30 mouse cellular contexts compared by ENCODE assay signal in the genomic region with DNA sequence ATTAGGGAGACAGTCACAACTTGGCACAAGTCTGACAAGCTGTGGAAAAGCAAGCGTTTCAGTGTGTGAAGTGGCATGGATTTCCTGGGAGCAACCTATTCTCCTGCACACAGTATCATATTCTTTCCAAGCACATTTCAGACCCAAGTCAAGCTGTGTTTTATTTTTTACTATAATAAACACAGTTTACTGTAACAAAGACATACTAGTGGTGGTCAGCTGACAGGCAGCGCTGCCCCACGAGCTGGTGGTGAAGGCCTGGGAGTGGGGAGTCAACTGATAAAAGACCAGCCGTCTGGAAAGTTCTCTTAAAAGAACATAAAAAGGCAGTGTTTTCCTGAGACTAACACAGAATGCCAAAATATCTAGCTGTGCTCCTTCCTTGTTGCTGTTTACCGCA. TPM values are rescaled to one million over a fixed set of nuclear protein-coding genes. Genes with fewer than 3 reads are reported as not detected.
DNase-seq lines count a peak whose midpoint lies in the region; ATAC-seq lines count a peak whose summit lies in the region.
"Had no signal": no experiment of that assay in that cellular context is flagged by ENCODE, and none has a peak within 500 bp of the region (broad histone marks: within the 10 kb centered on the region; RNA-seq: fewer than 3 reads in every experiment).

No protein-coding gene starts in this region.

- H3K36me3 ChIP-seq in hindbrain, embryonic 13.5 days, result no peaks in the 10 kb centered on the region
- H3K36me3 ChIP-seq in hindbrain, embryonic 12.5 days, result no peaks in the 10 kb centered on the region
- H3K36me3 ChIP-seq in neural tube, embryonic 15.5 days, result no peaks in the 10 kb centered on the region
- H3K36me3 ChIP-seq: embryonic facial prominence, embryonic 12.5 days; embryonic facial prominence, embryonic 15.5 days; heart, embryonic 10.5 days; heart, embryonic 13.5 days had no signal

- H3K27ac ChIP-seq in hindbrain, embryonic 13.5 days, result no peak overlapping the region
- no peak overlapping the region for H3K27ac ChIP-seq in hindbrain, embryonic 12.5 days
- H3K27ac ChIP-seq in neural tube, embryonic 15.5 days (replicated peaks), result no peak overlapping the region
- H3K27ac ChIP-seq: embryonic facial prominence, embryonic 12.5 days; embryonic facial prominence, embryonic 15.5 days; forebrain, embryonic 13.5 days; heart, adult 2 months; heart, embryonic 10.5 days; heart, embryonic 13.5 days had no signal

- no peak overlapping the region for H3K9ac ChIP-seq in hindbrain, embryonic 13.5 days
- no peak overlapping the region for H3K9ac ChIP-seq in hindbrain, embryonic 12.5 days
- no peak overlapping the region for H3K9ac ChIP-seq in neural tube, embryonic 15.5 days (replicated peaks)
- H3K9ac ChIP-seq: embryonic facial prominence, embryonic 12.5 days; embryonic facial prominence, embryonic 15.5 days; forebrain, embryonic 13.5 days; heart, embryonic 13.5 days had no signal

- H3K4me1 ChIP-seq in hindbrain, embryonic 13.5 days (replicated peaks), result no peaks in the 10 kb centered on the region
- no peaks in the 10 kb centered on the region for H3K4me1 ChIP-seq in hindbrain, embryonic 12.5 days
- no peaks in the 10 kb centered on the region for H3K4me1 ChIP-seq in neural tube, embryonic 15.5 days
- H3K4me1 ChIP-seq: embryonic facial prominence, embryonic 12.5 days; embryonic facial prominence, embryonic 15.5 days; forebrain, embryonic 13.5 days; heart, embryonic 10.5 days; heart, embryonic 13.5 days had no signal

- peak; percentile 13 for DNase-seq in left cerebral cortex, postnatal 4 days
- DNase-seq in left cerebral cortex, postnatal 14 days (ENCODE audit: low spot score in 2 of 2), result no peak
- peak; percentile 2 for DNase-seq in fibroblast of lung, adult 2 months (ENCODE audit: low read depth)
- DNase-seq: adrenal gland, adult 2 months; adrenal gland, postnatal 25 days; cerebellum, adult 18-20 months; cerebellum, adult 9-10 months; cerebellum, postnatal 14 days; gastrocnemius, postnatal 10 days; gastrocnemius, postnatal 36 days; heart, adult 2 months; heart, postnatal 14 days; heart, postnatal 4 days; kidney, adult 2 months had no signal

- WGBS in hindbrain, embryonic 13.5 days, result 43% methylated on average over 5 of the region's 5 CpGs
- 49% methylated on average over 5 of the region's 5 CpGs for WGBS in hindbrain, embryonic 12.5 days
- WGBS in neural tube, embryonic 15.5 days, result 48% methylated on average over 5 of the region's 5 CpGs

- H3K4me2 ChIP-seq in hindbrain, embryonic 13.5 days, result no peak overlapping the region
- no peak overlapping the region for H3K4me2 ChIP-seq in hindbrain, embryonic 12.5 days (replicated peaks)
- H3K4me2 ChIP-seq in neural tube, embryonic 15.5 days, result no peak overlapping the region
- H3K4me2 ChIP-seq: embryonic facial prominence, embryonic 12.5 days; embryonic facial prominence, embryonic 15.5 days; forebrain, embryonic 13.5 days; heart, embryonic 13.5 days had no signal

- H3K9me3 ChIP-seq in hindbrain, embryonic 13.5 days, result no peaks in the 10 kb centered on the region
- H3K9me3 ChIP-seq in hindbrain, embryonic 12.5 days (replicated peaks), result no peaks in the 10 kb centered on the region
- H3K9me3 ChIP-seq in neural tube, embryonic 15.5 days (replicated peaks), result no peaks in the 10 kb centered on the region
- H3K9me3 ChIP-seq: embryonic facial prominence, embryonic 12.5 days; embryonic facial prominence, embryonic 15.5 days; forebrain, embryonic 13.5 days; heart, embryonic 10.5 days; heart, embryonic 13.5 days had no signal

- 0 out of 2 replicates have a peak, but pooled peaks have one; percentile 28 for ATAC-seq in hindbrain, embryonic 13.5 days (ENCODE audit: low FRiP score)
- no peak for ATAC-seq in hindbrain, embryonic 12.5 days (ENCODE audit: low FRiP score)
- no peak for ATAC-seq in neural tube, embryonic 15.5 days (ENCODE audit: low FRiP score)
- ATAC-seq: CD4-positive, CD25-positive, alpha-beta regulatory T cell, adult 4 months; forebrain, embryonic 13.5 days; intestine, postnatal 0 days had no signal

- H3K27me3 ChIP-seq in hindbrain, embryonic 13.5 days, result peaks cover 11% of the 10 kb centered on the region
- 0 out of 2 replicates have a peak, but pooled peaks cover 5% of the 10 kb centered on the region for H3K27me3 ChIP-seq in hindbrain, embryonic 12.5 days
- no peaks in the 10 kb centered on the region for H3K27me3 ChIP-seq in neural tube, embryonic 15.5 days (replicated peaks)
- H3K27me3 ChIP-seq: embryonic facial prominence, embryonic 12.5 days; embryonic facial prominence, embryonic 15.5 days had no signal

- H3K4me3 ChIP-seq in hindbrain, embryonic 13.5 days, result no peak overlapping the region
- no peak overlapping the region for H3K4me3 ChIP-seq in hindbrain, embryonic 12.5 days
- H3K4me3 ChIP-seq in neural tube, embryonic 15.5 days (replicated peaks), result no peak overlapping the region
- H3K4me3 ChIP-seq: embryonic facial prominence, embryonic 12.5 days; embryonic facial prominence, embryonic 15.5 days; forebrain, embryonic 13.5 days; heart, adult 2 months; heart, embryonic 10.5 days; heart, embryonic 13.5 days had no signal

- intact Hi-C loops in left cerebral cortex, postnatal 4 days (cut with DNase I), result no loop called here
- intact Hi-C loops in left cerebral cortex, postnatal 14 days (cut with DNase I), result no loop called here

RNA-seq across cellular contexts. Expression of a gene that starts 42.7 kb away (rescaled TPM):
- polyA plus RNA-seq in hindbrain, embryonic 13.5 days (2015; fragmentation: Nextera tagmentation; extraction: Ambion mirVana), result 0.48 TPM in 1 of 2 replicates, not detected in the other
- 0.48 and 0.75 TPM in 2 replicates for polyA plus RNA-seq in hindbrain, embryonic 12.5 days (2016; fragmentation: Nextera tagmentation; extraction: Ambion mirVana)
- total RNA-seq in left cerebral cortex, postnatal 4 days (2021), result not detected
- not detected for total RNA-seq in left cerebral cortex, postnatal 14 days (2021)
- not detected in 2 replicates for polyA plus RNA-seq in neural tube, embryonic 15.5 days (2015; fragmentation: Nextera tagmentation; extraction: Ambion mirVana)
- total RNA-seq: adrenal gland, adult 2 months; adrenal gland, postnatal 25 days; gastrocnemius, adult 18-20 months; gastrocnemius, postnatal 10 days; gastrocnemius, postnatal 36 days; granulocyte monocyte progenitor cell, adult 5-6 weeks; heart, adult 2 months; heart, postnatal 14 days; heart, postnatal 4 days; MEL had no signal
- polyA plus RNA-seq: adrenal gland, adult 2 months; C2C12; CD4-positive, CD25-positive, alpha-beta regulatory T cell, adult 4 months; embryonic facial prominence, embryonic 12.5 days; forebrain, embryonic 13.5 days; heart, adult 2 months; heart, embryonic 10.5 days; heart, embryonic 13.5 days; heart, embryonic 16.5 days; intestine, embryonic 14.5 days; intestine, postnatal 0 days; kidney, adult 2 months had no signal

Comparison
In these comparisons a context has a peak if more than half of its experiments do, and no peak if none do; other contexts are left out.
1. DNase-seq: peak in left cerebral cortex, postnatal 4 days (single experiment) and fibroblast of lung, adult 2 months (single experiment); none in left cerebral cortex, postnatal 14 days (0 of 2).